Mouse (Mus musculus): ENCODE results near the gene Pmepa1.

Gene Pmepa1

DNA sequence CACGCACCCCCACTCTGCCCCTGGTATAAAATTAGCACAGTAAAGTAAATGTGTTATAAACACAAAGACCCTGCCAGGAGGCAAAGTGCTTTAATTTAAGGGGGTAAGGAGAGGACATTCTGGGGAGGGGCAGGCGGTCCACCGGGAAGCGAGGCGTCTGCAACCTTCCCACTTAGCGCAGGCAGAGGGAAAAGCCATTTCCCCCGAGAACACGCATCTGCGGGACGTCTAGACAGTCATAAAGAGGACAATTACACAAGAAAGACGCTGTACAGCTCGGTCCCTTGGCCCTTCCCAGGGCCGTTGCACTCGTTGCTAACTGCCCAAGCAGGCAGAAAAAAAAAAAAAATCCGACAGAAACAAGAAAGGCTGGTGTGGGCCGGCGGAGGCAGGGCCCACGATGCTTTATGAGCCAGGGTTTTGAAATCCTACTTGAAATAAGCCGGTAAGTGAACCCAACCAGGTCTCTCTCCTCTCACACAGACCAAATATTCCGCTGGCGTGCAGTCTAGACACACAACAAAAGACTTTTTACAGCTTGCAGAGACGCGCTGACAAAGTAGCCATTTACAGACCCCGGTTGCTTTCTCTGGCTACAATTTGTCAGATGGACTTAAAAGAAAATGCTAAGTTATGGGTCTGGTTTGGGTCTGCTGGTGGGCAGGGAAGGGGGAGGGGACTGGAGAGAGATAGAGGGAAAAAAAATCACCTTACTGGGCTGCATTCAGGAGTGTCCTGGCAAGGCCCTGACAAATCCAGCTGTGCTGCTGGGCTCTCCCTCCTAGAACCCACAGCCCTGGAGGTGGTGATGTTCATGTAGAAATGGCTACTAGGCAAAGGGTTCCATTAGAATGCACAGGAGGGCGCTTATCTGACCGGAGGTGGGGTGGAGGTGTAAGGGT lies 22.3 kb downstream of the Pmepa1 start:
- DNase-seq (ENCODE audit: low read depth): no peak

- DNase-seq (ENCODE audit: low read depth): no peak
Measured at GRCm38 (mm10) chr2:173251675-173252074, 24.7 kb downstream of the Pmepa1 start.

- DNase-seq (ENCODE audit: low read depth): no peak
Measured at GRCm38 (mm10) chr2:173251133-173251532, 25.2 kb downstream of the Pmepa1 start.

- no peak for DNase-seq (ENCODE audit: low read depth)
Measured at GRCm38 (mm10) chr2:173250411-173250810, 25.9 kb downstream of the Pmepa1 start.

GRCm38 (mm10) chr2:173249965-173250364 lies 26.4 kb downstream of the Pmepa1 start:
- DNase-seq (ENCODE audit: low read depth): no peak

- DNase-seq (ENCODE audit: low read depth): no peak
Measured at GRCm38 (mm10) chr2:173249386-173249785, 26.9 kb downstream of the Pmepa1 start.

GRCm38 (mm10) chr2:173248822-173249221 lies 27.5 kb downstream of the Pmepa1 start:
- DNase-seq (ENCODE audit: low read depth): no peak

GRCm38 (mm10) chr2:173247911-173248310 lies 28.4 kb downstream of the Pmepa1 start:
- DNase-seq (ENCODE audit: low read depth): no peak

- DNase-seq (ENCODE audit: low read depth): no peak
Measured at GRCm38 (mm10) chr2:173247197-173247596, 29.1 kb downstream of the Pmepa1 start.

DNA sequence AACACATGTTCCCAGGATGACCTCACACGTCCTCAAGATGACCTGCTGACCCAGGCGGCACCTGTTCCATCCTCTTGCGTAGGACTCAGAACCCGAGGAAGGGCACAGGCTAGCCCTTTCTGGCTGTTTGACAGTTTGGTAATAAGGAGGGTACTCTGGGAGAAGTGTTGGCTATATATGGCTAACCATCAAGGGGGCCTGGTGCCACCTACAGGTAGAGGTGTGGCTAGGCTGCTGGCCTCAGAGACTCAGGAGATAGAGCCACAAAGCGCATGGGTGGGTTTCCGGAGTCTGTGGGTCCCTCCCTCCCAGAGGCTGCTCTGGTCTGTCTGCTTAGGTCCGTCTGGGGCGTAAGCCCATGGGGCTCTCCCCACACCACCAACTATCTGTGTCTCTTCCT lies 29.6 kb downstream of the Pmepa1 start:
- no peak for DNase-seq (ENCODE audit: low read depth)

- no peak for DNase-seq (ENCODE audit: low read depth)
Measured at GRCm38 (mm10) chr2:173245258-173245657, 31.1 kb downstream of the Pmepa1 start.

GRCm38 (mm10) chr2:173244108-173244507 lies 32.2 kb downstream of the Pmepa1 start:
- no peak for DNase-seq (ENCODE audit: low read depth)

GRCm38 (mm10) chr2:173243616-173244015 lies 32.7 kb downstream of the Pmepa1 start:
- DNase-seq (ENCODE audit: low read depth): no peak

- no peak for DNase-seq (ENCODE audit: low read depth)
Measured at GRCm38 (mm10) chr2:173242874-173243273, 33.5 kb downstream of the Pmepa1 start.

DNA sequence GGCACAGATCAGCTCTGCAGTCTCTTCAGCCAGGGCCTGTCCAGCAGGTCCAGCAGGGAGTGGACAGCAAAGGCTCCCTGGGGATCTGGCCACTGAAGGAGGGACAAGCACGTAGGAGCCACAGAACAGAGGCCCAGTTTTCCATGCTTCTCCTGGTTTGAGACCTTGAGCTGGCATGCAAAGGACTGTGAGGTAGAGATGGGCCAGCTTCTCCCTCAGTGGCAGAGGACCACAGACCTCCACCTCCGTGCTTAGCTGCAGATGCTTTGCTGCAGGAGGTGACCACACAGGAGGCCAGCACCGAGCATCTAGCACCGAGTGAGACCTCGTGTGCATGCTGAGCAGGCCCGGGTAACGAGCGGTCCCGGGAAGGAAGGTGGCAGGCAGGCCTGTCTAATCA lies 35.6 kb downstream of the Pmepa1 start:
- DNase-seq (ENCODE audit: low read depth): no peak

GRCm38 (mm10) chr2:173238522-173238921 lies 37.8 kb downstream of the Pmepa1 start:
- no peak for DNase-seq (ENCODE audit: low read depth)

DNA sequence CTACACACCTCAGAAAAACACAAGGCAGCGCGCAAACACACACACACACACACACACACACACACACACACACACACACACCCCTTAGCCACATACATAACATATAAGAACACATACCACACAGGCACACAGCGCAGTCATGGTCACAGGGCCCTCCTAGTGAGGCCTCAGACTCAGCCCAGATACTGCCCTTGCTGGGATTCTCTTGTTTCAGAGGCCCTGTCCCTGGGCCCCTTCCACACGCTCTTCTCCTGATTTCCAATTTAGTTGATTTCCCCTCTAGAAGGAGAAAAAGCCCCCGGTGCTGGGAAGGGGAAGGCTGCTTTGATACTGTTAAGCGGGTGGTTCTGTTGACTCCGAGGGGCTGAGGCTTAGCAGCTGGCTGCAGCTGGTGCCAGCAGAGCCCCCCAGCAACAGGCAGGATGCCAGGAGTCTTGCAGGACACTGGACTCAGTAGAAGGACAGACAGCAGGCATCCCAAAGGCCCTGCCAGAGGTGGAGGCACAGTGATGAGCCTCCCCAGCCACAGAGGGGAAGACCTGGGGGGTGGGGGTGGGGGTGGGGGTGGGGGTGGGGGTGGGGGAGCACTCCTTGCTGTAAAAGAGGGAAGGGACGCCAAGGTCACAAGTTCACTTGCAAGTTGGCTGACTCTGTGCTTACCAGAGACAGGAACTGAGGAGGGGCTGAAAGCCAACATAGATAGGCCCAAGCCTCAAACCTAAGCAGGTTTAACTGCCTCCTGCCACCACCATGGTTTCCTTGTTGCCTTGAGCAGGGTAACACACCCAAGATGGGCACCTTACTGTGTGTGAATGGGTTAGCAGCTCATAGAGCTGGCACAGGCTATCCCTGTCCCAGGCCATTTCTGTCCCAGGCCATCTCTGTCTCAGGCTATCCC lies 40.6 kb downstream of the Pmepa1 start:
- DNase-seq (ENCODE audit: low read depth): no peak

DNA sequence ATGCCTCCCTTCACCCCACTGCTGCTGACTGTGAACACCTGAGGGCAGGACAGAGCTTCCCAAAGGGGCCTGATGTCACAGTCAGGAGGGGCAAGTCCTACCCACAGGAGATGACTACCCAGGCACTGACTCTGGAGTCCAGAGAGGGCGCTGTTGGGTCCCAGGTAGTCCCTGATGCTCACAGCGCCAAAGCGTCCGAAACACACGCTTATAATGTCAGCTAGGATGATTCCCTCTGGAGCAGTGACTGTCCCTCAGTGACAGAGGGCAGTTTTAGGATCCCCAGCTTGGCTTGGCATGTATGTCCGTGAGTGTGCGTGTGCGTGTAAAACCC lies 43.6 kb downstream of the Pmepa1 start:
- DNase-seq (ENCODE audit: low read depth): no peak

GRCm38 (mm10) chr2:173232065-173232765 lies 44.1 kb downstream of the Pmepa1 start:
- DNase-seq (ENCODE audit: low read depth): no peak

DNA sequence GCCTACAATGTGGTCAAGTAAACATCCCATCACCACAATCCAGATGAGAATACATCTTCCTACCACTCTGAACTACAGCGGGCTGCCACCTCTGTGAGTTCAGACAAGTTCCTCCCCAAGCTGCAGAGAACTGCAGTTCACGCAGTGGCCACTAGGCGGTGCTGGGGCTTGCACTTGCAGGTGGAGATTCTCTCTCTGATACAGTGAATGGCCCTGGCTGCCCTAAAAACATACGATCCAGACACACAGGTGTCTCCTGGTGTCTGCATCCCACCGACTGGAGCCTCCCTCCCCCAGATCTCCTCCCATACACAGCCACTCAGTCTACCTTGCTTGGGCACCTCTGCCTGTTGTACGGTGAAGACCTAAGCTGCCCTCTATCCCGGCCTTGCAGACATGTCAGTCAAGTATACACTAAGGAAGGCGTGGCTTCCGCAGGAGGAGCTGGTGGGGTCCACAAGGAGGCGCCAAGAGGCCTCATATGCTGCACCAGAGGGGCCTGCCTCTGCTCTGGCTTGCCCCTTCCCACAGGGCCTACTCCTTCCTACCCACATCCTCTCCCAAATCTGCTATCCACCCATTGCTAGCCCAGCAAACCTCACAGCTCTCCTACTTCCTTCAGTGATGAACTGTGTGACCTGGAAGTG lies 46.6 kb downstream of the Pmepa1 start:
- peak; percentile 96 for DNase-seq (ENCODE audit: low read depth)

DNA sequence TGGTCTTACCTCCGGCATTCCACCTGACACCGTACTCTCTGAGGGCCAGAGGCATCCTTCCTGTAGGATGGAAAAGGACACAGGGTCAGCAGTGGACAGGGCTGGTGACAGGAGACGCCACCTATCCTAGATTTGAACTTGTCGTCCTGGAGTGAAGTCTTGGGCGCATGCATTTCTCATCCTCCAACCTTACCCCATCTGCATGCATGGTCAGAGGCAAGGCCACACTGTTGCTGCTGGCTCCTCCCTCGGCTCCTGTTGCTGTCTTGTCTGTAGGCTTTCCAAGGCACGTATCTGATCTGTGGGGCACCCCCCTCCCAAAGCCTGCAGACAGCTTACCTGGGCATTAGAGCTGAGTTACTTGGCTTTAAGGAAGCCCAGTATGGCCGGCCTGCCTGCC lies 47.8 kb downstream of the Pmepa1 start:
- no peak for DNase-seq (ENCODE audit: low read depth)

DNA sequence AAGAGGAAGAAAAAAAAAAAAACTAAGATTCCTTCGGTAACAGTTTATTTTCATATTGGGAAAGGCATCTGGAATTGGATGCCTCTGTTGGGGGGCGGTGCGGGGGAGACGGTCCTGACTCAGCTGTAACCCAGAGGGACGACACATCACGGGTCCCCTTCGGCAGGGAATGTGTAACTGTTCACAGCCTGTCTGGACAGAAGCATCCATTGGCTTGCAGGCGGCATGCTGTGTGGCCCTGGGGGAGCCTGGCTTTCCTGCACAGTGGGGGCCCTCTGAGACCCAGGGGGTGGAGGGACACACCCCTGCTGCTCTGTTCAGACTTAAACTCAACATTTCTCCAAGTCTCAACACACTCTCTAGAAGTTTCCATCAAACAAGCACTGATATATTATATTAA lies 49.5 kb downstream of the Pmepa1 start:
- DNase-seq (ENCODE audit: low read depth): no peak
